Mouse (Mus musculus): ENCODE data around the gene Slc25a22. TPM values are rescaled to one million over a fixed set of nuclear protein-coding genes. Genes with fewer than 3 reads are reported as not detected.

The Slc25a22 gene
- polyA plus RNA-seq, 1 experiment from 2014 or later, result 54.8 TPM

DNA sequence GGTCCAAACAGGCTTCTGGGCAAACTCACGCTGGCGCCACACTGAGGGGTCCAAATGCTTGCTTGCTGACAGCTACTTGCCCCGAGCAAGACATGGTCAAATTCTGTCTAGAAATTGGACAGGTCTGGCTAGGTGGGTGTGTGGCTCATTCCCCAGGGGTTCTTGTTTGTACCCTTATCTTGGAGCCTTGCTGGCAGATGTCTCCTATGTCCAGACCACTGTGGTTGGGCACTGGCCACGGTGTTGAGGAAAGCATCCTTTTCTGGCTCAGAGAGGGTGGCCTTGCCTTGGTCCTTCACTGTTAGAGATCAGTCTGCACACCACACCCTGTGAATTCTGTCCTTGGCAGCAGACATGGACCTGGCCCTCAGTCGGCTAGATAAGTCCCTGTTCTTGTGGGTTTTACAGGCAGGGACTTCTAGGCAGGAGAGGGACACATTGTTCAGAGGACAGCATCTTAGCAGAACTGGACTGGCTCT, 40.6 kb upstream of the Slc25a22 start:
- ATAC-seq (ENCODE audit: low FRiP score), result no peak
- Histone ChIP-seq H3K27me3 (peaks cover 42% of the 10 kb centered on the region), H3K27ac (no peak overlapping the region), H3K4me2 (replicated peaks) (no peak overlapping the region), H3K4me1 (peaks cover 50% of the 10 kb centered on the region), H3K9ac (no peak overlapping the region), H3K9me3 (replicated peaks) (no peaks in the 10 kb centered on the region), H3K36me3 (no peaks in the 10 kb centered on the region), H3K4me3 (no peak overlapping the region)
- WGBS, result 77% methylated on average over 5 of the region's 5 CpGs

DNA sequence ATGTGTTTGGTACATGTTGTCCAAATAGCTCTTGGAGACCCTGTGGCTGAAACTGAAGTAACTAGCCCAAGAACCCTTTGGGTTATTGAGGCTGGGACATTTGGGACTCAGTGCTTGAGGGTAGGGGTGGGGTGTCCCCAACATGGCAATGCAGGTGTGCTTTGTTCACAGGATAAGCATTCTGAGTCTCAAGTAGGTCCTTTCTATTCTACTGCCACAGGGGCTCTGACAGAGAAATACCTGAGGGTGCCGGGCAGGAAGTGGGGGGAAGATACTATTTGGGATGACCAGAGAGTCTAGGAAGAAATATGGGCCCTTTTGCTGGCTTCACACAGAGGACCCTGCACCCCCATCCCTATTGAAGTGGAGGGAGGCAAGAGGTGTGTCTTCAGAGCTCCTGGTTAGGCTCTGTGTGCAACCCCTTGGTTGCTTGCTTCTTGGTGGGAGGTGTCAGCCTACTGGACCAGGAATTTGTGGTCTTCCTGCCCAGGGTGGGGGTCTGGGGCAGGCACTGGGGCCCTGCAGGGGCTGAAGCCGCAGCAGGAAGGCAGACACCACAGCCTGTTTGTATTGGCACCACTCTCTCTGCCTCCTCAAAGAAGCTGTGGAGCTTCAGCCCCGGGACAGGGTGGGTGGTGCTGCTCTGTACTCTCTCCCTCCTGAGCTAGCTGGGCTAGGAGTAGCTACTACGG, 40.0 kb upstream of the Slc25a22 start:
- no peak overlapping the region for H3K4me2 ChIP-seq (replicated peaks)
- H3K4me3 ChIP-seq, result no peak overlapping the region
- ATAC-seq (ENCODE audit: low FRiP score), result no peak
- no peak overlapping the region for H3K27ac ChIP-seq
- no peaks in the 10 kb centered on the region for H3K9me3 ChIP-seq (replicated peaks)
- H3K9ac ChIP-seq, result no peak overlapping the region
- peaks cover 2% of the 10 kb centered on the region; the same call in 1 of the 2 replicates for H3K36me3 ChIP-seq
- H3K4me1 ChIP-seq, result peaks cover 48% of the 10 kb centered on the region
- 67% methylated on average over 4 of the region's 4 CpGs for WGBS
- H3K27me3 ChIP-seq, result peaks cover 36% of the 10 kb centered on the region

DNA sequence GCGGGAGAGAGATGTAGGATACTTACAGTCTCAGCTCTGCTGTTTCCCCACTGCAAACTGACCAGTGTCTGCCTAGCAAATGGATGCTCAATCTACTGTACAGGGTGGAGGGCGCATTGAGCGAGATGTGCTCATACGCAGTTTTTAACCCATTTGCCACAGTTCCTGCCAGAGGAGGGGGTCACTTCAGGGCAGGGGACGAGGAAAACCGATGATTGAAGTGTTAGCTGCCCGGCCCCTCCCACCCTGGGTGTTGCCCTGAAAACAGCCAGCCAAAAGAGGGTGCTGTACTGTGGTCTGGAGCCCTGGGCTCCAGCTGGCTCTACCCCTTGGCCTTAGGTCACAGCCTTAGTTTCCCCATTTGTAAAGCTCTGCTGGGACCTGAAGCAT, 39.3 kb upstream of the Slc25a22 start:
- peaks cover 41% of the 10 kb centered on the region for H3K4me1 ChIP-seq
- peaks cover 30% of the 10 kb centered on the region for H3K27me3 ChIP-seq
- peaks cover 10% of the 10 kb centered on the region for H3K36me3 ChIP-seq
- H3K27ac ChIP-seq, result peak overlapping the region; percentile 30
- peak overlapping the region; percentile 55 for H3K4me3 ChIP-seq
- no peak overlapping the region for H3K9ac ChIP-seq
- no peak for ATAC-seq (ENCODE audit: low FRiP score)
- peak overlapping the region; percentile 84; the same call in 1 of the 2 replicates for H3K4me2 ChIP-seq (replicated peaks)
- no peaks in the 10 kb centered on the region for H3K9me3 ChIP-seq (replicated peaks)
- 19% methylated on average over 7 of the region's 7 CpGs for WGBS

DNA sequence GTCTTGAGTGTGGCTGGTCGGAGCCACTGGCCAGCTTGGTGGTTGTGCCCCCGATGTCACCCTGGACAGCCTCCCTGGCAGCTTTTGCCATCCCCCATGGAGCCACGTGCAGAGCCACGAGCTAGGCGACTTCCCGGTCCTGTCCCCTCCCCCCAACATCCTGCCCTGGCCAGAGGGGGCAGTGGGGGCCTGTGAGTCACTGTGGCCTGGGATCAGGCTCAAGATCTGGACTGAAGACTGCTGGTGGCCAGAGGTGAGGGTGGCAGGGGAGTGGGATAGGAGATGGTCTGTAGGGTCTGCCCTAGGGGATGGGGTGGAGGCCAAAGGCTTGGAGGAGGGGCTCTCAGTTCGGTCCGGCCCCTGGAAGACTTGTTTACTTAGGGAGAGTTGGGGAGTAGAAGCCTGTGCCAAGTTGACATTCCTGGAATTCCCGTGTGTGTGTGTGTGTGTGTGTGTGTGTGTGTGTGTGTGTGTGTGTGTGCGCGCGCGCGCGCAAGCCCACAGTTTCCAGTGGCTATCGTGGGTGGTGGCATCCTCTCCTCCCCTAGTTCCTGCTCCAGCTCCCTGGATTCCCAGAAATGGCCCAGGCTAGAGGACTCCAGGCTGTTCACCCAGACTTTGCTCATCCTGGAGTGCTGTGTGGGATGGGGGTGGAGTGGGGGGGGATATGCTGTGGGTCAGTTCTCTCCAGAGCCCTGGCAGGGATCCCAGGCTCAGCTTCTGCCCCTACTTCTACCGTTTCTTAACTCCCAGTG, 38.7 kb upstream of the Slc25a22 start:
- WGBS, result 5% methylated on average over 16 of the region's 17 CpGs
- Histone ChIP-seq H3K36me3 (peaks cover 13% of the 10 kb centered on the region), H3K27ac (peak overlapping the region; percentile 30), H3K4me1 (peaks cover 39% of the 10 kb centered on the region), H3K4me3 (peak overlapping the region; percentile 55), H3K27me3 (peaks cover 30% of the 10 kb centered on the region), H3K9ac (no peak overlapping the region; the same call in 1 of the 2 replicates), H3K4me2 (replicated peaks) (peak overlapping the region; percentile 84), H3K9me3 (replicated peaks) (no peaks in the 10 kb centered on the region)
- ATAC-seq (ENCODE audit: low FRiP score), result no peak

DNA sequence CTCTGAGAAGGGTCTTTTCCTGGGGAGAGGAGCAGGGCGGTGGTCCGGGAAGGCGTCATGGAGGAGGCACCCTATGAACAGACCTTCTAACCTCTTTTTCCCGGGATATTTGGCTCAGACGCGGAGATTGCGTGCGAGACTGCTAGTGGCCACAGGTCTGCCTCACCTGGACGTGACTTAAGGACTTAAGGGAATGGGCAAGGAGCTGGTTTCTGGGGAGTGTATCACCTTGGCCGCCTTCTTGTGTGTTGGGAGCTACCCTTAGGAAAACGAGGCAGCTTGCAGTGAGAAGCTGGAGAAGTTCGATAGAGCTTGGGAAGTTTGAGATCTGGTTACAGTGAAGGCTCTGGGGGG, 38.1 kb upstream of the Slc25a22 start:
- 2% methylated on average over 12 of the region's 12 CpGs for WGBS
- peak overlapping the region; percentile 55 for H3K4me3 ChIP-seq
- H3K9me3 ChIP-seq (replicated peaks), result no peaks in the 10 kb centered on the region
- 0 out of 2 replicates have a peak, but pooled peaks have one; percentile 2 for ATAC-seq (ENCODE audit: low FRiP score)
- H3K9ac ChIP-seq, result peak overlapping the region; percentile 85
- H3K27me3 ChIP-seq, result peaks cover 30% of the 10 kb centered on the region
- H3K4me1 ChIP-seq, result peaks cover 32% of the 10 kb centered on the region
- peaks cover 19% of the 10 kb centered on the region for H3K36me3 ChIP-seq
- peak overlapping the region; percentile 84 for H3K4me2 ChIP-seq (replicated peaks)
- H3K27ac ChIP-seq, result peak overlapping the region; percentile 30; the same call in 1 of the 2 replicates

DNA sequence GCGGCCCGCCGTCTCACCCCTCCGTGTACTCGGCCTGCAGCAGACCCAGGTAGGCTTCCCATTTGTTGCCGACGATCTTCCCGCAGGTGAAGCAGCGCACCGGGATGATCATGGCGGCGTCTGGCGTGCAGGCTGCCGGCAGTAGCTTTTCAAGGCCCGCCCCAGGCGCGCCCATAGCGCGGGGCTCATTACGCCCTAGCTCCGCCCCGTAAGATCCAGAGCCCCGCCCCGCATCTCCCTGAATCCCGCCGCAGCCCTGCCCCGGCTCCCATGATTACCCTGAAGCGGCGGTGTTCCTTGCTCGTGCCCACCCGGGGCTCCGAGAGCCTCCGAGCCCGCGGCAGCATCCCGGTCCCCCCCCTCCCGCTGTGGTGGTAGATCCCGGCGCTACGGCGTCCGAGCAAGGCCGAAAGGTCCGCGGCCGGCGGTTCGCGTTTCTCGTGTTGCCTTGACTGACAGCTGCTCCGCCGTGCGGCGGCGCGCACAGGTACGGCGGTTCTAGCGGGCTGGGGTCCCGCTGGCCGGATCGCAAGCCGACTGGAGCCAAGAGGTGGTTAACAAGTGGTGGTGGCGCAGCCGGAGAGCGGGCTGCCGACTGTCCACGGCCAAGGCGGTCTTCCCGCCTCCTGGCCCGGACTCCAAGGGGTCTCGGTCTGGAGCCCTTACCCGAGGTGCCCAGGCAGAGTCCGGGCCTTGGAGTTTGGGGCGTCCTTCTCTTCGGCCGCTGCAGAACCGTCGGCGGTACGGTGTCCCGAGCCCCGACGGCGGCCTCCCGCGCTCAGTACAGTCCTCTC, 37.5 kb upstream of the Slc25a22 start, which contains the start of the genes Polr2l and Tspan4:
Polr2l (minus strand) TSS at position 122 of the 794 bp plus-strand sequence.
Tspan4 (plus strand) TSS at position 230 of the 794 bp plus-strand sequence.
- Histone ChIP-seq H3K4me1 (peaks cover 35% of the 10 kb centered on the region), H3K9ac (peak within 1 kb of the TSS; percentile 85), H3K36me3 (peaks cover 25% of the 10 kb centered on the region), H3K9me3 (replicated peaks) (no peaks in the 10 kb centered on the region), H3K27ac (peak within 1 kb of the TSS; percentile 90), H3K27me3 (peaks cover 30% of the 10 kb centered on the region), H3K4me2 (replicated peaks) (peak within 1 kb of the TSS; percentile 84), H3K4me3 (peak within 1 kb of the TSS; percentile 55)
- under 1% methylated on average over 87 of the region's 87 CpGs for WGBS
- ATAC-seq (ENCODE audit: low FRiP score), result peak; percentile 80

DNA sequence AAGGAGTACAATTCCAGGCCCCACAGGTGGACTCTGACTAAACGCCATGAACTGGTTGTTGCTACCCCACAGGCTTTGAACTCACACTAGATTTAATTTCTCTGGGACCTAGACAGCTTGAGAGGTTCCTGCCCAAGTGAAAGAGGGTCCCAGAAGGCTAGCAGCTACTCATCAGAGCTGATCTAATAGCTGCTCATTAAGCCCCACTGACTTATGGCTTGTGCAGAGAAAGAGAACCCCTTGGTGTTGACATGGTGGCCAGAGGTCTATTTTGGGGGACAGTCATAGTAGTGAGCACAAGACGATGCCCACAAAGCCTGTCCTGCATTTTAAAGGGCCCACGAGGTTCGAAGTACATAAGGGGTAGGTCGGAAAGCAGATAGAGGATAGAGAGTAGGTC, 36.5 kb upstream of the Slc25a22 start:
- Histone ChIP-seq H3K36me3 (peaks cover 34% of the 10 kb centered on the region), H3K9me3 (replicated peaks) (no peaks in the 10 kb centered on the region), H3K4me2 (replicated peaks) (peak overlapping the region; percentile 84), H3K9ac (peak overlapping the region; percentile 85), H3K4me3 (peak overlapping the region; percentile 55), H3K4me1 (peaks cover 46% of the 10 kb centered on the region), H3K27me3 (peaks cover 30% of the 10 kb centered on the region), H3K27ac (no peak overlapping the region)
- WGBS, result 11% methylated on average over 5 of the region's 5 CpGs
- ATAC-seq (ENCODE audit: low FRiP score), result no peak

DNA sequence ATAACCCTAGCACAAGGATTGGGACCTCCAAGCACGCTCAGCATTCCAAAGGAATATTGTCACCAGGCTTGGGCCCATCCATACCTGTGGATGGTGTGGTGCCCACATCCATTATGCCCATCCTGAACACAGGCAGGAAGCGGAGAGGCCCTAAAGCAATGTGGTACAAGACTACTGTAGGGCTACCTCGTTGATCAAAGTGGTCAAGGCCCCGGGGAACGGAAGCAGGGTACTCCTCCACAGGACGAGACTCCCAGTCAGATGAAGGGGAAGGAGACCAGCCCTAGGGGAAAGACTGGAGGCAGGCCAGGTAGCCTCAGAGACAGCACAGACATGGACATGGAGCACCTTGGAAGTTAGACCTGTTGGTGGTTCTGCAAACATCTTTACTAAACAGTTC, 35.1 kb upstream of the Slc25a22 start:
- 93% methylated on average over 6 of the region's 6 CpGs for WGBS
- Histone ChIP-seq H3K4me3 (no peak overlapping the region), H3K36me3 (peaks cover 34% of the 10 kb centered on the region)

DNA sequence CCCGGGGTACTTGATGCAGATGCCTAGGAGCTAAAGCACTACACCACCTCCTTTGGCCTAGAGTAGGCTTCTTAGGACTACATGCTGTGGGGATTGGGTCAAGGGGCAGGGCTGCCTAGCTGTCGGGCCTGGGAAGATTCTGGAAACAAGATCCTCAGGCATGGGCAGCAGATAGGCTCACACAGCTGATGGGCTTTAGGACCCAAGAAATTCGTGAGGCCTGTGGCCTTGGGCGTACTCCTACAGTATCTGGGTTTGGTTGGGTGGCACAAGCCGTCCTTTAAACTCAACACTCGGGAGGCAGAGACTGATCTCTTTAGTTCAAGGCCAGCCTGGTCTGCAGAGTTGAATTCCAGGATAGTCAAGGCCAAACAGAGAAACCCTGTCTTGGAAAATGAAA, 34.5 kb upstream of the Slc25a22 start:
- H3K36me3 ChIP-seq, result peaks cover 34% of the 10 kb centered on the region
- no peak overlapping the region for H3K9ac ChIP-seq
- H3K4me1 ChIP-seq, result peaks cover 59% of the 10 kb centered on the region
- WGBS, result 79% methylated on average over 6 of the region's 6 CpGs
- H3K27ac ChIP-seq, result no peak overlapping the region
- no peak for ATAC-seq (ENCODE audit: low FRiP score)
- H3K9me3 ChIP-seq (replicated peaks), result no peaks in the 10 kb centered on the region
- H3K27me3 ChIP-seq, result peaks cover 18% of the 10 kb centered on the region
- H3K4me2 ChIP-seq (replicated peaks), result no peak overlapping the region
- no peak overlapping the region for H3K4me3 ChIP-seq

More for the DNA sequence above, 35.1 kb upstream of the Slc25a22 start:
- H3K27ac ChIP-seq, result no peak overlapping the region
- ATAC-seq (ENCODE audit: low FRiP score), result no peak
- no peaks in the 10 kb centered on the region for H3K9me3 ChIP-seq (replicated peaks)
- H3K27me3 ChIP-seq, result peaks cover 23% of the 10 kb centered on the region
- H3K4me1 ChIP-seq, result peaks cover 59% of the 10 kb centered on the region
- H3K9ac ChIP-seq, result no peak overlapping the region
- no peak overlapping the region for H3K4me2 ChIP-seq (replicated peaks)

DNA sequence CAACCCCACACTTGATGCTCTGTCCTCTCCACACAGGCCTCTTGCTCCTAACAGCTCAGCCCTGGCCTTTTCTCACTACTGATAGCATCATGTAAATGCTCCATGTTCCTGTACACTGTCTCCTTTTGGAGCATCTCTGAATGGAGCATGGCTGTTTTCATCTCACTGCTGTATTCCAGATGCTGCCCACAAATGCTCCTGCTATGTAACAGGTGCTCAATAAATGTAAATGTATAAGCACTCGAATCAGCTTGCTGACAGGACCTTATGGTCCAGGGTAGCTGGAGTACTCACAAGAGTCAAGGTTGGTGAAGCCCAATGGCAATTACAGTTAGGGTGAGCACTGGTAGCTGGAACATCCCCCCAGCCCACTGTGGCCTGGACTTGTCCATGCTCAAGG, 33.5 kb upstream of the Slc25a22 start:
- H3K4me1 ChIP-seq, result peaks cover 56% of the 10 kb centered on the region
- ATAC-seq (ENCODE audit: low FRiP score), result no peak

DNA sequence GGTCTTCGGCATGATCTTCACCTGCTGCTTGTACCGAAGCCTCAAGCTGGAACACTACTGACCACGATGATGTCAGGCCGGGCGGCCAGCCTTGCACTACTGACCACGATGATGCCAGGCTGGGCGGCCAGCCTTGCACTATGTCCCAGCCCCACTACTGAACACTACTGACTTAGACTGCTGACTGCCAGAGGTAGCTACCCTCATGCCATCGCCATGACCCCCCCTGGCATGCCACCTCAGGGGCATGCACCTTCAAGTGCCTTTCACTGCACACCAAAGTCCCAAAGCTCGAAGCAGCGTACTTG, 32.9 kb upstream of the Slc25a22 start:
- 92% methylated on average over 10 of the region's 10 CpGs for WGBS
- no peak overlapping the region for H3K9ac ChIP-seq
- no peak overlapping the region for H3K4me3 ChIP-seq
- H3K27ac ChIP-seq, result no peak overlapping the region
- peaks cover 34% of the 10 kb centered on the region for H3K36me3 ChIP-seq
- ATAC-seq (ENCODE audit: low FRiP score), result no peak
- no peaks in the 10 kb centered on the region for H3K9me3 ChIP-seq (replicated peaks)
- no peak overlapping the region for H3K4me2 ChIP-seq (replicated peaks)
- peaks cover 14% of the 10 kb centered on the region for H3K27me3 ChIP-seq
- peaks cover 51% of the 10 kb centered on the region for H3K4me1 ChIP-seq

More for the DNA sequence above, 33.5 kb upstream of the Slc25a22 start:
- H3K36me3 ChIP-seq, result peaks cover 34% of the 10 kb centered on the region
- no peaks in the 10 kb centered on the region for H3K9me3 ChIP-seq (replicated peaks)
- H3K9ac ChIP-seq, result no peak overlapping the region
- no peak overlapping the region for H3K27ac ChIP-seq
- H3K27me3 ChIP-seq, result peaks cover 14% of the 10 kb centered on the region
- H3K4me2 ChIP-seq (replicated peaks), result no peak overlapping the region
- H3K4me3 ChIP-seq, result no peak overlapping the region
- 98% methylated on average over 1 of the region's 1 CpGs for WGBS
